Mouse (Mus musculus): ENCODE data around the gene Cdk5r1. TPM values are rescaled to one million over a fixed set of nuclear protein-coding genes. Genes with fewer than 3 reads are reported as not detected.

Cdk5r1 gene
- total and polyA plus RNA-seq, 3 experiments = 2.8 to 23.3 (median 3.5) TPM

DNA sequence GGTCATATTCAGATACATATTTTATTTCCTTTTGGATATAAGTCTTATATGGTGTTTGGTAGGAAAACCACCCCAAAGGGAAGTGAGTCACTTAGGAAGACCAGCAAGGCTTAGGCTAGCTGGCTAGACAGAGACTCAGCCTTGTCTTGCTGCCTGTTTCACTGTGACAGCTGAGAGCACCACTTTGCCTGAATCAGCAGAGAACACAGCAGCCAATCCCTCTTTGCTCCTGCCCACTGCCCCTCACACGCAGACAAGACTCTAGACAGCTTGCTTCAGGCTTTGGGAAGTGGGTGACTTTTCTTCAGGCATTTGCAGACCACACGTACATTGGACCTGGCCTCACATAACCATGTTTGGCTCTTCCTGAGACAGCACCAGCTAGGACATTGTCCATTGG is 44.3 kb downstream of the Cdk5r1 start:
- Histone ChIP-seq H3K4me3 (replicated peaks in 1 of 3; ENCODE audit: low read depth in 2 of 3, low read length in 2 of 3, poor library complexity in 1 of 3) (no peak overlapping the region), H3K4me2 (ENCODE audit: insufficient read depth, low read depth, poor library complexity, severe bottlenecking) (no peak overlapping the region), H3K79me2 (replicated peaks; ENCODE audit: control insufficient read depth, extremely low read depth, insufficient read depth, poor library complexity, severe bottlenecking) (no peaks in the 10 kb centered on the region), H3K27ac (ENCODE audit: insufficient read depth, low read depth) (no peak overlapping the region), H3K9me3 (replicated peaks; ENCODE audit: low read length) (peaks cover 2% of the 10 kb centered on the region), H3K9ac (ENCODE audit: insufficient read depth, low read depth) (no peak overlapping the region), H3K4me1 (ENCODE audit: control insufficient read depth in 1 of 2, insufficient read depth in 2 of 2) (peaks cover 7 to 18% of the 10 kb centered on the region in 2 experiments), H3K27me3 (replicated peaks) (no peaks in the 10 kb centered on the region), H3K36me3 (replicated peaks in 1 of 2; ENCODE audit: control insufficient read depth in 1 of 2, insufficient read depth in 1 of 2, low read length in 1 of 2) (no peaks in the 10 kb centered on the region)
- in situ Hi-C loops (cut with MboI; ENCODE audit: low pct_ligation_motif_present, low pct_unique_long_range_greater_than_20kb, low sequenced_read_pairs) (no loop called here), dilution Hi-C loops (cut with MboI; ENCODE audit: extremely low pct_ligation_motif_present, extremely low pct_unique_long_range_greater_than_20kb, low sequenced_read_pairs) (no loop called here)
- no peak for TF ChIP-seq KAT2A (IDR thresholded peaks at IDR 0.05; ENCODE audit: insufficient replicate concordance, low read length)
- no peak for TF ChIP-seq MAX (IDR thresholded peaks at IDR 0.05; ENCODE audit: low read length)
- TF ChIP-seq ELF1 (IDR thresholded peaks at IDR 0.05; ENCODE audit: low read depth, low read length) = no peak
- TF ChIP-seq USF2 (conservative IDR thresholded peaks at IDR 0.05; ENCODE audit: low read depth, low read length) = no peak
- TF ChIP-seq POLR2A (IDR thresholded peaks at IDR 0.05; ENCODE audit: low read depth, low read length) = no peak
- TF ChIP-seq ZKSCAN1 (IDR thresholded peaks at IDR 0.05; ENCODE audit: borderline replicate concordance, low read depth, low read length) = no peak
- TF ChIP-seq CTCF (conservative IDR thresholded peaks at IDR 0.05 in 1 of 2, IDR thresholded peaks at IDR 0.05 in 1 of 2; ENCODE audit: low read depth in 2 of 2, low read length in 2 of 2) = no peak
- no peak for DNase-seq (ENCODE audit: extremely low read depth)

DNA sequence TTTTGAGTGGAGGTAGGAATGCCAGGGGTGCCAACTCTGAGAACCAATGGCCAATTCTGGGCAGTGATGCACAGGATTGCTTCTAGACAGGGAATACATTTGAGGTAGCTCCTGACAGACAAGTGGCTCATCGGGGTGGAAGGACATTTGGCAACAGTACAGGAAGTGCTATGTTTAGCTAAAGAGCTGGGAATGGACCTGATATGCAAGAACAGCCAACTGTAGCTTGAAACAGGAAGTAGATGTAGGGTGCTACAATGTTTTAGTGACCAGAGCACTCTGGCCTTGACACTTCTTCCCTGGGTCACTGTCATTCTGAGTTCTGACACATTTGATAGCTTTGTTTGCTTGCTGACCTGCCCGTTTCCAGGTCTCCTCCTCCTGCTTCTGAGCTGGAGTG is 46.0 kb downstream of the Cdk5r1 start:
- in situ Hi-C loops (cut with MboI; ENCODE audit: low pct_ligation_motif_present, low pct_unique_long_range_greater_than_20kb, low sequenced_read_pairs) (no loop called here), dilution Hi-C loops (cut with MboI; ENCODE audit: extremely low pct_ligation_motif_present, extremely low pct_unique_long_range_greater_than_20kb, low sequenced_read_pairs) (no loop called here)

DNA sequence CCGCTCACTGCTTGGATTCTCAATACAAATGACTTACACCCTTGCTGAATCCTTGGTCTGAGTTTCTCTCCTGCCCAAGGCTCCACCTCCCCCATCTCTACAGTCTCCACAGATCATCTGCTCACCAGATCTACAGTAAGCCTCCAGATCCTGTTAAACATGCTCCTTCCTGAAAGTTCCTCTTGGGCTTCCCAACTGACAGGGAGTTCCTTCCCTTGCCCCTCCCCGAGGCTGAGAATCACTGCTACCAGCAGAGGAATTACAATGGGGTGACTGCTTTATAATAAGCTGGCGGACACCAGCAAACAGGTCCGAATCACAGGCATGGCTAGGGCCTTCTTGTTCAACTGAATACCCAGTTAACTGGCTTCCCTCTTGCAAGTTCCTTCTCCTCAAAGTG is 46.6 kb downstream of the Cdk5r1 start:
- Histone ChIP-seq H3K9me3 (replicated peaks; ENCODE audit: low read length) (peaks cover 2% of the 10 kb centered on the region), H3K27me3 (replicated peaks) (no peaks in the 10 kb centered on the region), H3K4me3 (replicated peaks in 1 of 3; ENCODE audit: low read depth in 2 of 3, low read length in 2 of 3, poor library complexity in 1 of 3) (no peak overlapping the region), H3K27ac (ENCODE audit: insufficient read depth, low read depth) (no peak overlapping the region), H3K36me3 (replicated peaks in 1 of 2; ENCODE audit: control insufficient read depth in 1 of 2, insufficient read depth in 1 of 2, low read length in 1 of 2) (no peaks in the 10 kb centered on the region), H3K79me2 (replicated peaks; ENCODE audit: control insufficient read depth, extremely low read depth, insufficient read depth, poor library complexity, severe bottlenecking) (no peaks in the 10 kb centered on the region), H3K4me2 (ENCODE audit: insufficient read depth, low read depth, poor library complexity, severe bottlenecking) (no peak overlapping the region), H3K4me1 (ENCODE audit: control insufficient read depth in 1 of 2, insufficient read depth in 2 of 2) (peaks cover 7 to 17% of the 10 kb centered on the region in 2 experiments), H3K9ac (ENCODE audit: insufficient read depth, low read depth) (no peak overlapping the region)
- in situ Hi-C loops (cut with MboI; ENCODE audit: low pct_ligation_motif_present, low pct_unique_long_range_greater_than_20kb, low sequenced_read_pairs) = no loop called here
- DNase-seq (ENCODE audit: extremely low read depth) = no peak
- TF ChIP-seq MAX (IDR thresholded peaks at IDR 0.05; ENCODE audit: low read length) = no peak
- dilution Hi-C loops (cut with MboI; ENCODE audit: extremely low pct_ligation_motif_present, extremely low pct_unique_long_range_greater_than_20kb, low sequenced_read_pairs) = no loop called here

More for the DNA sequence above, 46.0 kb downstream of the Cdk5r1 start:
- no peak overlapping the region for H3K9ac ChIP-seq (ENCODE audit: insufficient read depth, low read depth)
- no peak overlapping the region for H3K27ac ChIP-seq (ENCODE audit: insufficient read depth, low read depth)
- no peak overlapping the region for H3K4me3 ChIP-seq (replicated peaks in 1 of 3; ENCODE audit: low read depth in 2 of 3, low read length in 2 of 3, poor library complexity in 1 of 3)
- peaks cover 2% of the 10 kb centered on the region for H3K9me3 ChIP-seq (replicated peaks; ENCODE audit: low read length)
- peaks cover 7 to 17% of the 10 kb centered on the region in 2 experiments for H3K4me1 ChIP-seq (ENCODE audit: control insufficient read depth in 1 of 2, insufficient read depth in 2 of 2)
- H3K79me2 ChIP-seq (replicated peaks; ENCODE audit: control insufficient read depth, extremely low read depth, insufficient read depth, poor library complexity, severe bottlenecking) = no peaks in the 10 kb centered on the region
- no peaks in the 10 kb centered on the region for H3K27me3 ChIP-seq (replicated peaks)
- DNase-seq (ENCODE audit: extremely low read depth) = no peak
- no peak overlapping the region for H3K4me2 ChIP-seq (ENCODE audit: insufficient read depth, low read depth, poor library complexity, severe bottlenecking)
- H3K36me3 ChIP-seq (replicated peaks in 1 of 2; ENCODE audit: control insufficient read depth in 1 of 2, insufficient read depth in 1 of 2, low read length in 1 of 2) = no peaks in the 10 kb centered on the region
- peak; percentile 18; the same call in 1 of the 2 replicates for TF ChIP-seq ELF1 (IDR thresholded peaks at IDR 0.05; ENCODE audit: low read depth, low read length)
- TF ChIP-seq EP300 (IDR thresholded peaks at IDR 0.05; ENCODE audit: low read length) = no peak
